Mouse (Mus musculus) lung, postnatal 4 days (tissue): ENCODE measurements around the gene Lyl1.
A peak's percentile ranks its signal among the peaks of the same experiment; 100 is the strongest.

Experiments
- DNase-seq, 2 experiments: peaks; one replicate each; pipeline ENCODE4 v3.0.0; 2021

Gene Lyl1

GRCm38 (mm10) chr8:84723571-84723900, 22.3 kb downstream of the Lyl1 start:
- DNase-seq = peak in 1 of 2 experiments; percentile 57

GRCm38 (mm10) chr8:84724683-84725082, 23.4 kb downstream of the Lyl1 start:
- peak in 1 of 2 experiments; percentile 69 for DNase-seq

GRCm38 (mm10) chr8:84725246-84725940, 24.1 kb downstream of the Lyl1 start:
- no peak for DNase-seq

- peak in 1 of 2 experiments; percentile 69 for DNase-seq
Measured at GRCm38 (mm10) chr8:84725941-84726259, 24.6 kb downstream of the Lyl1 start.

GRCm38 (mm10) chr8:84728474-84728873, 27.2 kb downstream of the Lyl1 start:
- DNase-seq = no peak

- DNase-seq = peak; percentile 53 to 79
Measured at GRCm38 (mm10) chr8:84729921-84730362, 28.7 kb downstream of the Lyl1 start.

- no peak for DNase-seq
Measured at GRCm38 (mm10) chr8:84730541-84731370, 29.5 kb downstream of the Lyl1 start.

- no peak for DNase-seq
Measured at GRCm38 (mm10) chr8:84731371-84732177, 30.3 kb downstream of the Lyl1 start.

- DNase-seq = no peak
Measured at GRCm38 (mm10) chr8:84732545-84732944, 31.3 kb downstream of the Lyl1 start.

GRCm38 (mm10) chr8:84732996-84733395, 31.7 kb downstream of the Lyl1 start:
- DNase-seq = peak in 1 of 2 experiments; percentile 44

- DNase-seq = no peak
Measured at GRCm38 (mm10) chr8:84733959-84734358, 32.7 kb downstream of the Lyl1 start.

- DNase-seq = no peak
Measured at GRCm38 (mm10) chr8:84734680-84735079, 33.4 kb downstream of the Lyl1 start.

GRCm38 (mm10) chr8:84735597-84735996, 34.3 kb downstream of the Lyl1 start:
- no peak for DNase-seq

GRCm38 (mm10) chr8:84736521-84736920, 35.3 kb downstream of the Lyl1 start:
- no peak for DNase-seq

- DNase-seq = peak; percentile 87 to 89
Measured at GRCm38 (mm10) chr8:84737608-84738007, 36.4 kb downstream of the Lyl1 start.

GRCm38 (mm10) chr8:84738266-84738665, 37.0 kb downstream of the Lyl1 start:
- no peak for DNase-seq

GRCm38 (mm10) chr8:84738715-84739400, 37.6 kb downstream of the Lyl1 start:
- DNase-seq = no peak

- DNase-seq = peak in 1 of 2 experiments; percentile 51
Measured at GRCm38 (mm10) chr8:84739401-84739742, 38.1 kb downstream of the Lyl1 start.

GRCm38 (mm10) chr8:84740895-84741843, 39.9 kb downstream of the Lyl1 start:
- DNase-seq = peak; percentile 49 to 58

- DNase-seq = peak; percentile 70 to 83
Measured at GRCm38 (mm10) chr8:84742171-84743053, 41.2 kb downstream of the Lyl1 start.

- DNase-seq = no peak
Measured at GRCm38 (mm10) chr8:84743054-84743415, 41.8 kb downstream of the Lyl1 start.
